Mouse (Mus musculus) left cerebral cortex, adult 2 months (tissue): ENCODE results near the gene Tspan5. TPM values are rescaled to one million over a fixed set of nuclear protein-coding genes. Genes with fewer than 3 reads are reported as not detected.
A peak's percentile ranks its signal among the peaks of the same experiment; 100 is the strongest.

Experiments
- DNase-seq, 2 experiments: peaks; one replicate each; pipeline ENCODE4 v3.0.0; 2021 to 2022; ENCODE audit warnings: low spot score in 2 of 2, mixed read lengths in 1 of 2; ENCODE audit errors: extremely low spot score in 1 of 2
- H3K27ac ChIP-seq: fragments of 200-600 bp; 2 replicates; pipeline ENCODE4 v1.8.1; 2022
- H3K4me3 ChIP-seq: fragments of 200-600 bp; 2 replicates; pipeline ENCODE4 v1.8.1; 2022
- CTCF ChIP-seq: fragments of 200-600 bp; IDR thresholded peaks from 2 replicates; pipeline ENCODE4 v1.8.1; 2022; ENCODE audit warnings: antibody characterized with exemption, mild to moderate bottlenecking, moderate library complexity
- intact Hi-C: fragments of 180-260 bp; cut with DNase I; formaldehyde crosslinking; loops from one replicate; pipeline ENCODE4 v1.15.1; 2025
- total RNA-seq, 2 experiments: library from RNA; stranded (reverse); gene quantifications; 2 replicates each; pipeline ENCODE4 v1.2.3; 2021

Tspan5 gene
- total RNA-seq, 2 experiments from 2014 or later, result 242 to 281 TPM

DNA sequence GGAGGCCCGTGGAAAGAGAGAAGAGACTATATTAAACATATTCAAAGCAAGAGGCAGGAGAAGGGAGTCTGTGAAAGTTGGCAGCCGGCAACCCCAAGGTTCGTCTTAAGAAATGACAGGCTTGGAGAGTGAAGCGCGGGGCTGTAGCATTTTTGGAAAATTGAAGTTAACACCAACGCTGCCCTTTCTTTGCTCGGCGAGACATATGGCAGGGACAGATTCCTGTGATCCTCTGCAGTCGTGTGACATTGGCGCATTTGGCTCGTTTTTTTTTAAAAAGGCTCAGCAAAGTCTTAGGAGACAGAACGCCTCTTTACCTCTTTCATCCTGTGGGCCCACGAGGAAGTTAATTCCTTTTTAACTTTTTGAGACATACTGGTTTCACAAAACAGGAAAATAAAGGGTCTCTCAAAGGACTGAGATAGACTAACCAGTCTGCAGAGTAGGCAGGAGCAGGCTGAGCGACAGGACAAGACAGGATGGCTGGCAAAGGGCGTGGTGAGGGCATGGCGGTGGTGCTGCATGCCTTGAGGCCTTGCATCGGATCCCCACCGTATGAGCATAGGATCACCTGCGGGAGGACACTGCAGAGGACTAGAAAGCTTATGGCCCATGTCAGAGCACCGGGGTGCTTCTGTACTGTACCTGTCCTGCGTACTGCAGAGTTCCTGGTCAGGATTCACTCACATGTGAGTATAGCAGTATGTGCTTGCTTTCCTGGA is 60.9 kb downstream of the Tspan5 start:
- Histone ChIP-seq H3K4me3 (no peak overlapping the region), H3K27ac (peak overlapping the region; percentile 87)
- intact Hi-C loops, result loop anchor here (2.0 kb wide), 2 partner anchors 58 to 60 kb away; partner anchors contain the start of gene Tspan5
- TF ChIP-seq CTCF, result no peak
- peak in 1 of 2 experiments; percentile 51 for DNase-seq

DNA sequence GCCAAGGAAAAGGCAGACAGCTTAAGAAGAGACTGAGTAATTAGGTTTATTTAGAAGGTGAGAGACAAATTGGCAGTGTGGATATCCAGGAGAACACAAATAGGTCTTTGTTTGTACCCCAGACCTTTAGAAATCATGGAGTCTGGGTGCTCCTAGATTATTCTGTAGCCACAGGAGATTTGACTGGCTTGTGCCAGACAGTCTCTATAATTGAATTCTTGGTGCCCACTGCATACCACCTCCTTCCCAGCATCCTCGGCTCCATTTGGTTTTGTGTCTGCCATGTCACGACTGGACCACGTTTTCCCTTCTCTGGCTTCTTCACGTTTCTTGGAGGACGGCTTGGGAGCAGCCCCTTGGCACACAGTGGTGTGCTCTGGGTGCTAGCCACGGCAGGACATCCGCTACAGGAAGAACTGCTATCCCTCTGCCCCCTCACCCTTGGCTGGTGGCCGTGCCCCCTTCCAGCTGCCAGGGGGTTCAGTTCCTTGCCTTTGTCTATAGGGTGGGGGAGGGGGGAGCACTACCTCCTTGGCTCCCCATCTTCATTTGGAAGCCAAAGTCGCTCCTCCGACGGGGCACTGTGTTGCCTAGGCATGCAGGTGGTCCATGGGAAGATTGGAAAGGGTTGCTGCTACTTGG is 61.6 kb downstream of the Tspan5 start:
- intact Hi-C loops, result loop anchor here (2.0 kb wide), 2 partner anchors 57 to 61 kb away; partner anchors contain the start of gene Tspan5

DNA sequence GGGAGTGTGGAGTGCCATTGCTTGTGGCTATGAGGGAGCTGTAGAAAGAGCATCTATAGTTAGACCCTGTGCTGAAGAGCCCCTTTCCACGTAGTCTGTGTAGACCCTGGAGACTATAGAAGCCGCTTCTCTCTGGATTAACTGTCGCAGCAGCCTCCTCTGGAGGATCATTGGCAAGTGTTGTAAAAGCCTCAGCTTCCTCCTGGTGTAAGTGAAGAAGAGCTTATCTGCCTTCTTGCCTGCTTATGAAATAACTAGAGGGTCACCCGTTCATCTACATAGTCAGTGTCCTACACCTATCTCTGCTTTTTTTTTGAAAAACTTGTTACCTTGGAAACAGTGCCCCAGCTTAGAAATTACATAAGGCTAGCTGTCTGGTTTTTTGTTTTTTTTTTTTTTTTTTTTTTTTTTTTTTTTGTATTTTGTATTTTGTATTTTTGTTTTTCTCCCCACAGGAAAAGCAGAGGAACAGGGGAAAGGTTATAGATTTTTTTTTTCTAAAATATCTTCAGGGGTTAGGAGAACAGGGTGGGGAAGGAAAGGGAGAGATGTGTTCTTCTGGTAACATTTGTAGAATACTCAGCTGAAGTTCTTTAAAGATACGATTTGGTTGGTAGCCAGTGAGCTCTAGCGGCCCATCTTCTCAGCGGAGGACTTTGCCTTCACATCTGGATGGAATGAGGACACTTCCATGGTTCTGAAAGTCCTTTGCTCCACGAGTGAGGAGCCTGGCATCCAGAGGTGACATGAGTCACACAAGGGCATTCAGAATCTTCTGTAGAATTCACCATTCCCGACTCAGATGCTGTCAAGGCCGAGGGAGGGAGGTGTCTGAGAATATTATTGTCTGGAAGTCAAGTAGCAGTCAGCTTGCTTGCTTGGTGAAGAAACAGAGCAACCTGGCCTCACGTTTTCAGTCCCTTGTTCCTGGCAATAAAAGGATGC is 62.4 kb downstream of the Tspan5 start:
- Histone ChIP-seq H3K4me3 (no peak overlapping the region), H3K27ac (peak overlapping the region; percentile 74)
- TF ChIP-seq CTCF, result no peak
- intact Hi-C loops, result no loop called here
- no peak for DNase-seq

More for the DNA sequence above, 61.6 kb downstream of the Tspan5 start:
- DNase-seq, result no peak
- Histone ChIP-seq H3K27ac (peak overlapping the region; percentile 74), H3K4me3 (no peak overlapping the region)
- no peak for TF ChIP-seq CTCF

DNA sequence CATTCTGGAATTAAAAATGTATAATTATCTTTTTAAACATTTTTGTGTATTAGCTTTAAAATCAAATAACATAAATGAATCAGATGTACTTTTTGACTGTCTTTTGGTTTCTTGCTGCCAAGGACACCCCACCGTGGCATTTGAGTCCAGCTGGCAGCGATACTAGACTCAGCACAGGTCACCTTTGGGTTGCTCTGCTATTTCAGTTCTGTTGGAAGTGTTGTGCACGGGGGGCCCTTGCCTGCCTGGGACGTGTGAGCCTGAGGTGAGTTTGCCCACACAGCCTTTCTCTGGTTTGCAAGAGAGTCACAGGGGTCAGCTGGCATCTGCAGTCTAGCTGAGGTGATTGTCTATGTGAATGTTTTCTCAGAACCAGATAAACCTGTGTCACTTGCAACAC is 65.8 kb downstream of the Tspan5 start:
- DNase-seq, result no peak
- intact Hi-C loops, result no loop called here
- no peak overlapping the region for H3K4me3 ChIP-seq
- no peak overlapping the region for H3K27ac ChIP-seq
- TF ChIP-seq CTCF, result no peak

DNA sequence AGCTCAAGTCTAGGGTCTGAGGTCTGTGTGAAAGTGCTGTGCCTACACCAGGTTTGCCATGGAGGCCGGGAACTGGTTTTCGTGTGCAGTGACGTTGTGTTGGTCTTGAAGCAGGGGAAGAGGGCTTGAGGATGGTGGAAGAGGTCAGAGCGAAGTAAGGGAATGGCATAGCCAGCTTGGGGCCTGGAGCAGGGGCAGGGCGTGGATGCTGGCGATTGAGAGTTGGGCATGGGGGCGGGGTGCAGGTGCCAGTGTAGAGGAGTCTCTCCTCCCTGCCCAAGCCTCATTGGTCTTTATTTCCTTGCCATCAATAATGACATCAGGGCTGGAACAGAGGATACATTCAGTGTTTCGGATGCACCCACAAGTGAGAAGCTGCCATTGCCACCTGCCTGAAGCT is 67.5 kb downstream of the Tspan5 start:
- no peak for TF ChIP-seq CTCF
- Histone ChIP-seq H3K4me3 (no peak overlapping the region), H3K27ac (peak overlapping the region; percentile 28; the same call in 1 of the 2 replicates)
- intact Hi-C loops, result no loop called here
- no peak for DNase-seq

DNA sequence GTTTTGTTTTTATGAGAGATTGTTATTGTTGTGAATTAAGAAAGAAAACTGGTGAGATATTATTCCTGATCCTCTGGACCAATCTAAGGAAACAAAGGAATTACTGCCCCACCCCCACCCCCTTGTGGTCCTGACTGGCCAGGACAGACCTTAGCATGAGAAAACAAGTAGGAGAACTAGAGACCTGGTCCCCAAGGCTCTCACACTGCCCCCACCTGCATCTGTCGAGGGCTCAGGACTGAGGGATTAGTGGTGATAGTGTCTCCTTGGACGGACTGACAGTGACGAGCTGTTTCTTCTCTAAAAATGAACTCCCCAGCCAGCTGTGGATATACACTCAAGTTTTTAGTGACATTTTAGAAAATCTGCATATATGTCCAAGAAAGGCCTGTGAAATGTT is 70.6 kb downstream of the Tspan5 start:
- no peak overlapping the region for H3K27ac ChIP-seq
- TF ChIP-seq CTCF, result no peak
- intact Hi-C loops, result no loop called here
- no peak for DNase-seq
- H3K4me3 ChIP-seq, result no peak overlapping the region

DNA sequence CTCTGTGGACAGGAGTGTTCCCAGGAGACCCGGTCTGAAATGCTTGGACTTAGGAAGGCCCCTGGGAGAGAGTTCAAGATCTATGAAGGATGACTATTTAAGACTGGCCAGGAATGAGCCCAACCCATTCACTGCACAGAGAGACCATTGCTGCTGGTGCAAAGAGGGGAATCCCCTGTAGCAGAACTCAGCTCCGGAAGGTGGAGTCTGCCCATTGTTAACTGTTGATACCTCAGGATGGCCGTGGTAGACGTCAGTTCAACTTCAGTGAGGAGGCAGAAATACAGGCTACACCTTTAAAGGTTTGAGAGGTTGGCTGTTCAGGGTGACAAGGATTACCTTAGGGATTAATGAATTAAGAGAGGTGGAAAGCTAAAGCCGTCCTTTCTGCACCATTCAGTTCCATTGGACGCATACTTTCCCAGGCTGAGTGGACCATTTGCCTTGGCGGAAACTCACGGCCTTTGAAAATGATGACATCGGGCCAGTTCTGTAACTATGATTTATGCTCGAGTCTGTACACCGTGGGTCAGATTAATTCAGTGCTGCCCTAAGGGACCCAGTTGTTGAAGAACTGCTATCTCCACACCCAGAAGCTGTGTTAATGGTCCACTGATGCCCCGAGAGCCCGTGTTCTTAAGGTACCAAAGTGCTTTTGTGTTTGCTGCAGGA is 71.3 kb downstream of the Tspan5 start:
- no peak overlapping the region for H3K4me3 ChIP-seq
- intact Hi-C loops, result no loop called here
- DNase-seq, result no peak
- no peak overlapping the region for H3K27ac ChIP-seq
- TF ChIP-seq CTCF, result no peak

DNA sequence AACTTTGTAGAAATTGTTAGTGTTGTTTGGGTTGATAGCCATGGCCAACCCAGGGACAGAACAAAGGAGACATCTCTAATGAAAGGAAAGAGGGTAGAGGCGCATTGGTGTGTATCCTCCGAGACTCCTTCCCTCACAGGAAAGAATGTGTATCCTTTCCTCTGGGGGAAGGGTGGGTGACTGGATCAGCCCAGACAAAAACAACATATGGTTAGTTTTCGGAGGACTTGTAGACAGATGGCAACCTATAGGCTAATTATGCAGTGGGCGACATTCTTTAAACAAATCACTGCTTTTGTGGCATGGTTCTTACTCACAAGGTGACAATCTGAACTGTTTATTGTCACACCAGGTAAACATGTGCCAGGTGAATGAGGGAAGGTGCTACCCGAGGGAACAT is 72.5 kb downstream of the Tspan5 start:
- no peak overlapping the region for H3K4me3 ChIP-seq
- intact Hi-C loops, result no loop called here
- DNase-seq, result no peak
- no peak for TF ChIP-seq CTCF
- H3K27ac ChIP-seq, result no peak overlapping the region; the same call in 1 of the 2 replicates

DNA sequence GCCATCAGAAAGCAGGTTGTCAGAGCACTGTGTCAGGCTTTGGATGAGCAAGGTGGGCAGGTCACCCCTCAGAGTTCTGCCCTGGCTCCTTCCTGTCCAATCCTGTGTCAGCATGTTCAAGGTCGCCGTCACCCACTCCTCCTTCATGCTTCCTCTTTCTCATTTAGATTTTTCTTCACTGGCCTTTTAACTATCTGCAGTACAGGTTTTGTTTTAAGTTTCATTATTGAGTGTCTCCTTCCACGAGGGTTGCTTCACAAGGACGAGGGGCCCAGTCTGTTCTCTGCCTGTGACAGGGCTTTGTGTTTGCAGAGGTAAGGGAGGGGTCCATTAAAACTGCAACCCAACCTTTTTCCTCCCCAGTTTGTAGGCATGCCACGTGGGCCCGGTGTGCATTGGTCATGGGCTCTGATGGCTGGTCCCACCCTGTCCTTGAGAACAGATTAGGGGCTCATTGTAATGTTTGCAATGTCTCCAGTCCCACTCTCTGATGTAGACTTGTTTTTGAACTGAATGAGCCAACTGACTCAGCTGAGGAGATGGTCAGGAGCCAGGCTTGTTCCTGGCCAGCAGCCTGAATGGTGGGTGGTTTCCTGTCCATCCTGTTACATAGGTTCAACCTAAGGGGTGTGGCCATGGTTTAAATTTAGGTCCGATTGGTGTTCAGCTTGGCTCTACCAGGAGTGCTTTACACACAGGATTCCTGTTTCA is 73.3 kb downstream of the Tspan5 start:
- Histone ChIP-seq H3K4me3 (no peak overlapping the region), H3K27ac (peak overlapping the region; percentile 53; the same call in 1 of the 2 replicates)
- no peak for DNase-seq
- intact Hi-C loops, result no loop called here
- TF ChIP-seq CTCF, result no peak

DNA sequence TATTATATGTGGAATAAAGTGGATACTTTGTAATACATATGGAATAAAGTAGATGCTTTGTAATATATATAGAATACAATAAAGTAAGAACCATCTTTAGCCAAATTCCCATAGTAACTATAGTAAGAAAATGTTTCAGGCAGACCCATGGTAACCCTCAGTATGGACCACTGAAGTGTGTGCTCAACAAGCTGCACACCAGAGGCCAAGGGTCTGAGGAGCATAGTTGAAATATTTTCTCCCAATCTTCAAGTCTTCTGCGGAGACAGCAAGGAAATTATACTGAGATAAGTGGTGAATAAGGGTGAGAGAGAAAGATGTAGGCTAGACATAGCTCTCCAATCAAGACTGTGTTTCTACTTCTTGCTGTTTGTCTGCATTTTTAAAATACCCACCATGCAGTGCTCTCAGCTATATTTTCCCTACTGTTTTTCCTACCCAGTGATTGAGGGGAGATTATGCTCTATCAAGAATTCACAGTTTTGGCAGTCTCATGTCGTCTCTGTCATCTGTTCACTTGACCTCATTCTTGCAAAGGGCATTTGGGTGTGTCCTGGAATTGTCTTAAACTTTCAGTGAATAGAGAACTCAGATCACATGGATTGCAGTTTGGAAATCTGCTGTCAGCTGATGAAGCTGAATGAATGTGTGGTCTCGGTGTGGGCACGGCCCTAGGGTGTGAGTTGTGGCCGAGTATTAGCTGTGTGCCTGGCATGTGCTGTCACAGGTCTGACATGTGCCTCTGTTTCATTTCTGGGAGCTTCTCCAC is 75.1 kb downstream of the Tspan5 start:
- Histone ChIP-seq H3K27ac (no peak overlapping the region), H3K4me3 (no peak overlapping the region)
- intact Hi-C loops, result no loop called here
- DNase-seq, result no peak
- TF ChIP-seq CTCF, result no peak
